Mouse (Mus musculus): ENCODE measurements around the gene Rpap2. TPM values are rescaled to one million over a fixed set of nuclear protein-coding genes. Genes with fewer than 3 reads are reported as not detected.

Gene Rpap2
- total and polyA plus RNA-seq, 3 experiments, result 24.3 to 38.1 (median 28.3) TPM

- Histone ChIP-seq H3K79me2 (replicated peaks; ENCODE audit: control insufficient read depth, extremely low read depth, insufficient read depth, poor library complexity, severe bottlenecking) (no peaks in the 10 kb centered on the region), H3K27me3 (replicated peaks) (no peaks in the 10 kb centered on the region), H3K27ac (ENCODE audit: insufficient read depth, low read depth) (no peak overlapping the region), H3K36me3 (replicated peaks in 1 of 2; ENCODE audit: control insufficient read depth in 1 of 2, insufficient read depth in 1 of 2, low read length in 1 of 2) (no peaks in the 10 kb centered on the region), H3K4me3 (replicated peaks in 1 of 3; ENCODE audit: low read depth in 2 of 3, low read length in 2 of 3, poor library complexity in 1 of 3) (no peak overlapping the region), H3K9ac (ENCODE audit: insufficient read depth, low read depth) (no peak overlapping the region), H3K9me3 (replicated peaks; ENCODE audit: low read length) (peaks cover 6% of the 10 kb centered on the region), H3K4me2 (ENCODE audit: insufficient read depth, low read depth, poor library complexity, severe bottlenecking) (no peak overlapping the region), H3K4me1 (ENCODE audit: control insufficient read depth in 1 of 2, insufficient read depth in 2 of 2) (peaks cover 0 to 11% of the 10 kb centered on the region in 2 experiments; a peak in 2 of 4 replicates)
- no peak for DNase-seq (ENCODE audit: extremely low read depth)
- dilution Hi-C loops (cut with MboI; ENCODE audit: extremely low pct_ligation_motif_present, extremely low pct_unique_long_range_greater_than_20kb, low sequenced_read_pairs), result no loop called here
- TF ChIP-seq USF2 (conservative IDR thresholded peaks at IDR 0.05; ENCODE audit: low read depth, low read length), result no peak
- no peak for TF ChIP-seq BHLHE40 (IDR thresholded peaks at IDR 0.05; ENCODE audit: low read depth, low read length)
- no peak for TF ChIP-seq JUN (IDR thresholded peaks at IDR 0.05; ENCODE audit: insufficient read depth, low read depth, low read length)
- TF ChIP-seq NRF1 (IDR thresholded peaks at IDR 0.05; ENCODE audit: low read depth, low read length), result no peak
- TF ChIP-seq RAD21 (IDR thresholded peaks at IDR 0.05; ENCODE audit: low read depth, low read length), result no peak
- no peak for TF ChIP-seq ZC3H11A (IDR thresholded peaks at IDR 0.05; ENCODE audit: low read depth, low read length)
- TF ChIP-seq CHD2 (IDR thresholded peaks at IDR 0.05; ENCODE audit: low read length), result no peak
- in situ Hi-C loops (cut with MboI; ENCODE audit: low pct_ligation_motif_present, low pct_unique_long_range_greater_than_20kb, low sequenced_read_pairs), result no loop called here
Measured at GRCm38 (mm10) chr5:107695019-107695418, 97.8 kb downstream of the Rpap2 start.

DNA sequence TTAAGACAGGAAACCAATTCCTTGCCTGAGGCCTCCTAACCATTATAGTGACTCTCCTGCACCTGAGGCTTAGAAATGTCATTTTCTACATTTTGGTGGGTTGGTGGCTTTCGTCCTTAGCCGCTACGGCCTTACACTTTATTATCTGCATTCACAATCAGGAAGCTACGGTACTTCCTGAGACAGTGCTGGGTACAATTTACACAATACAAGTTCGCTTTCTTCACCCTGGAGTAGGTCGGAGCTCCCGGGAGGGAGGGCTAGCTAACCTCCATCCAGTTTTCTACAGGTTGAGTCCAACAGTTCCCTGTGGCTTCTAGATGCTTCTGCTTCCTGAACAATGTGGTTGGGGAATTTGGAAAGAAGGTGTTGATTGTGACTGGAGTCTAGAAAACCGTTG lies 101.7 kb downstream of the Rpap2 start:
- no peak overlapping the region for H3K27ac ChIP-seq (ENCODE audit: insufficient read depth, low read depth)
- in situ Hi-C loops (cut with MboI; ENCODE audit: low pct_ligation_motif_present, low pct_unique_long_range_greater_than_20kb, low sequenced_read_pairs), result no loop called here

DNA sequence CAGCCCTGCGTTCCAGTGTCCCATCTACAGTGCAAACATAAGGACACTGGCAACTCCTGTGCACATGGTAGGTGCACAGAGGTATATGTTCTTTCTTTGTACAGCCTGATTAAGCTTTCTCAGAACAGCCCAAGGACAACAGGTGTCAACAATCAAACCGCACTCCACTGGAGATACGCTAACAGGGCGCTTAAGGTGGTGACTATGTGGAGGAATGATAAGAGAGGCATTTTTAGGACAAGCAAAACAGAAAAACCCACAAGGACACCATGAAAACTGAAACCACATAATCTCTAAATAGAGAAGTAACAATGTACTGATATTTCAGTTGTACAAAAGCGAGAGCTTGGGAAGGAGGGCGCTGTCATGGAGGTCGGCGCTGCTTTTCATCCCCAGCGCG lies 103.7 kb downstream of the Rpap2 start:
- Histone ChIP-seq H3K9me3 (replicated peaks; ENCODE audit: low read length) (peaks cover 2% of the 10 kb centered on the region), H3K36me3 (replicated peaks in 1 of 2; ENCODE audit: control insufficient read depth in 1 of 2, insufficient read depth in 1 of 2, low read length in 1 of 2) (no peaks in the 10 kb centered on the region), H3K4me2 (ENCODE audit: insufficient read depth, low read depth, poor library complexity, severe bottlenecking) (no peak overlapping the region), H3K27ac (ENCODE audit: insufficient read depth, low read depth) (no peak overlapping the region), H3K9ac (ENCODE audit: insufficient read depth, low read depth) (no peak overlapping the region), H3K79me2 (replicated peaks; ENCODE audit: control insufficient read depth, extremely low read depth, insufficient read depth, poor library complexity, severe bottlenecking) (no peaks in the 10 kb centered on the region), H3K27me3 (replicated peaks) (no peaks in the 10 kb centered on the region), H3K4me1 (ENCODE audit: control insufficient read depth in 1 of 2, insufficient read depth in 2 of 2) (peaks cover 12 to 47% of the 10 kb centered on the region in 2 experiments), H3K4me3 (replicated peaks in 1 of 3; ENCODE audit: low read depth in 2 of 3, low read length in 2 of 3, poor library complexity in 1 of 3) (no peak overlapping the region)
- DNase-seq (ENCODE audit: extremely low read depth), result no peak
- dilution Hi-C loops (cut with MboI; ENCODE audit: extremely low pct_ligation_motif_present, extremely low pct_unique_long_range_greater_than_20kb, low sequenced_read_pairs) (no loop called here), in situ Hi-C loops (cut with MboI; ENCODE audit: low pct_ligation_motif_present, low pct_unique_long_range_greater_than_20kb, low sequenced_read_pairs) (no loop called here)
- TF ChIP-seq IRF4 (IDR thresholded peaks at IDR 0.05; ENCODE audit: low read depth, low read length) (no peak), EP300 (IDR thresholded peaks at IDR 0.05; ENCODE audit: low read length) (no peak), MAZ (IDR thresholded peaks at IDR 0.05; ENCODE audit: low read depth, low read length) (no peak), ZC3H11A (IDR thresholded peaks at IDR 0.05; ENCODE audit: low read depth, low read length) (no peak), MXI1 (IDR thresholded peaks at IDR 0.05; ENCODE audit: low read depth, low read length) (no peak), ELF1 (IDR thresholded peaks at IDR 0.05; ENCODE audit: low read depth, low read length) (no peak), RAD21 (IDR thresholded peaks at IDR 0.05; ENCODE audit: low read depth, low read length) (no peak), NELFE (IDR thresholded peaks at IDR 0.05; ENCODE audit: low read depth, low read length) (no peak)

More for the DNA sequence above, 101.7 kb downstream of the Rpap2 start:
- Histone ChIP-seq H3K4me2 (ENCODE audit: insufficient read depth, low read depth, poor library complexity, severe bottlenecking) (no peak overlapping the region), H3K27me3 (replicated peaks) (no peaks in the 10 kb centered on the region), H3K4me3 (replicated peaks in 1 of 3; ENCODE audit: low read depth in 2 of 3, low read length in 2 of 3, poor library complexity in 1 of 3) (no peak overlapping the region), H3K9ac (ENCODE audit: insufficient read depth, low read depth) (no peak overlapping the region), H3K4me1 (ENCODE audit: control insufficient read depth in 1 of 2, insufficient read depth in 2 of 2) (peaks cover 10 to 36% of the 10 kb centered on the region in 2 experiments), H3K79me2 (replicated peaks; ENCODE audit: control insufficient read depth, extremely low read depth, insufficient read depth, poor library complexity, severe bottlenecking) (no peaks in the 10 kb centered on the region), H3K9me3 (replicated peaks; ENCODE audit: low read length) (peaks cover 6% of the 10 kb centered on the region), H3K36me3 (replicated peaks in 1 of 2; ENCODE audit: control insufficient read depth in 1 of 2, insufficient read depth in 1 of 2, low read length in 1 of 2) (no peaks in the 10 kb centered on the region)
- no peak for DNase-seq (ENCODE audit: extremely low read depth)
- dilution Hi-C loops (cut with MboI; ENCODE audit: extremely low pct_ligation_motif_present, extremely low pct_unique_long_range_greater_than_20kb, low sequenced_read_pairs), result no loop called here
- TF ChIP-seq ETS1 (conservative IDR thresholded peaks at IDR 0.05; ENCODE audit: low read depth, low read length) (no peak), MXI1 (IDR thresholded peaks at IDR 0.05; ENCODE audit: low read depth, low read length) (no peak), BHLHE40 (IDR thresholded peaks at IDR 0.05; ENCODE audit: low read depth, low read length) (no peak), CTCF (conservative IDR thresholded peaks at IDR 0.05 in 1 of 2, IDR thresholded peaks at IDR 0.05 in 1 of 2; ENCODE audit: low read depth in 2 of 2, low read length in 2 of 2) (no peak), UBTF (IDR thresholded peaks at IDR 0.05; ENCODE audit: low read depth, low read length) (no peak), TCF12 (IDR thresholded peaks at IDR 0.05; ENCODE audit: low read depth, low read length) (no peak), EP300 (IDR thresholded peaks at IDR 0.05; ENCODE audit: low read length) (no peak), NELFE (IDR thresholded peaks at IDR 0.05; ENCODE audit: low read depth, low read length) (no peak), MAZ (IDR thresholded peaks at IDR 0.05; ENCODE audit: low read depth, low read length) (no peak)
